Comparison of ENCODE assay signal across 11 mouse cellular contexts in genomic region chr13:37908493-37908892, GRCm38 (mm10).
DNase-seq lines count a peak whose midpoint lies in the region; ATAC-seq and TF ChIP-seq lines count a peak whose summit lies in the region.
"Had no signal": no experiment of that assay in that cellular context is flagged by ENCODE, and none has a peak within 500 bp of the region (broad histone marks: within the 10 kb centered on the region; RNA-seq: fewer than 3 reads in every experiment).

No protein-coding gene starts in this region.

- H3K9me3 ChIP-seq in kidney, embryonic 14.5 days (ENCODE audit: control insufficient read depth, low read length) = no peaks in the 10 kb centered on the region
- H3K9me3 ChIP-seq: heart, embryonic 12.5 days; midbrain, embryonic 12.5 days had no signal

- peak overlapping the region; percentile 55 for H3K27ac ChIP-seq in kidney, embryonic 14.5 days (ENCODE audit: low read depth, low read length)
- H3K27ac ChIP-seq: midbrain, embryonic 12.5 days had no signal

- TF ChIP-seq CTCF in lung, adult 2 months (IDR thresholded peaks at IDR 0.05; ENCODE audit: insufficient read depth, low read length) = no peak

- intact Hi-C loops in left cerebral cortex, postnatal 36 days (cut with DNase I) = no loop called here

- DNase-seq in kidney, adult 9 months = no peak
- peak; percentile 37 for DNase-seq in lung, postnatal 25 days (ENCODE audit: low spot score)
- DNase-seq in lung, adult 2 months = no peak
- DNase-seq in left cerebral cortex, postnatal 36 days (ENCODE audit: low spot score in 2 of 2) = peak; percentile 20 to 32
- DNase-seq in thymus, postnatal 4 days = peak; percentile 51
- no peak for DNase-seq in spleen, postnatal 10 days (ENCODE audit: low spot score in 2 of 2)

- peaks cover 21% of the 10 kb centered on the region for H3K4me1 ChIP-seq in kidney, embryonic 14.5 days (ENCODE audit: control insufficient read depth, insufficient read depth, low read length)
- H3K4me1 ChIP-seq in lung, adult 2 months (ENCODE audit: control insufficient read depth, insufficient read depth, low read length) = peaks cover 16% of the 10 kb centered on the region
- H3K4me1 ChIP-seq: midbrain, embryonic 12.5 days had no signal

- no peak for ATAC-seq in kidney, embryonic 14.5 days (ENCODE audit: low FRiP score, low TSS enrichment)
- ATAC-seq: inflammation-experienced regulatory T-cells, adult 6 months had no signal

- no peaks in the 10 kb centered on the region for H3K27me3 ChIP-seq in kidney, embryonic 14.5 days (ENCODE audit: control insufficient read depth, insufficient read depth, low read length)
- H3K27me3 ChIP-seq: CH12.LX; heart, embryonic 12.5 days had no signal

- 79% methylated on average over 6 of the region's 6 CpGs for WGBS in kidney, embryonic 14.5 days
- 65% methylated on average over 6 of the region's 6 CpGs for WGBS in lung, adult 2 months

- TF ChIP-seq POLR2A in lung, adult 2 months (IDR thresholded peaks at IDR 0.05; ENCODE audit: borderline replicate concordance, extremely low read depth, low read depth, low read length) = no peak

- H3K4me2 ChIP-seq in kidney, embryonic 14.5 days (replicated peaks; ENCODE audit: low read depth, low read length) = no peak overlapping the region
- H3K4me2 ChIP-seq: heart, embryonic 12.5 days; midbrain, embryonic 12.5 days had no signal

- H3K4me3 ChIP-seq in kidney, embryonic 14.5 days (ENCODE audit: low read length) = no peak overlapping the region
- H3K4me3 ChIP-seq in lung, adult 2 months (replicated peaks; ENCODE audit: extremely low read depth, low read depth, low read length) = no peak overlapping the region
- H3K4me3 ChIP-seq: heart, embryonic 12.5 days; midbrain, embryonic 12.5 days had no signal

- H3K36me3 ChIP-seq in kidney, embryonic 14.5 days (ENCODE audit: control insufficient read depth, insufficient read depth, low read length) = peaks cover 35% of the 10 kb centered on the region; the same call in 1 of the 2 replicates
- H3K36me3 ChIP-seq: midbrain, embryonic 12.5 days had no signal

- no peak overlapping the region for H3K9ac ChIP-seq in kidney, embryonic 14.5 days (ENCODE audit: low read depth, low read length)
- H3K9ac ChIP-seq: heart, embryonic 12.5 days; midbrain, embryonic 12.5 days had no signal

Comparison
In these comparisons a context has a peak if more than half of its experiments do, and no peak if none do; other contexts are left out.
1. DNase-seq: peak in lung, postnatal 25 days (single experiment), left cerebral cortex, postnatal 36 days (2 of 2) and thymus, postnatal 4 days (single experiment); none in kidney, adult 9 months (single experiment), lung, adult 2 months (single experiment) and spleen, postnatal 10 days (0 of 2).